Mouse (Mus musculus): ENCODE measurements around the gene Slc35e4.

GRCm38 (mm10) chr11:3912875-3913271 lies 1.6 kb downstream of the Slc35e4 start:
- TF ChIP-seq CTCF (IDR thresholded peaks at IDR 0.05; ENCODE audit: extremely low read depth, insufficient read depth, low read length) (no peak), POLR2A (IDR thresholded peaks at IDR 0.05; ENCODE audit: extremely low read depth, insufficient read depth, low read length) (no peak)

Measured in cortical plate, adult 2 months (tissue).